Mouse (Mus musculus) adrenal gland (tissue): Measurements from ENCODE around the gene Unk.

Experiments
- intact Hi-C: fragments of 180-260 bp; cut with DNase I; formaldehyde crosslinking; loops from one replicate; pipeline ENCODE4 v1.15.1; 2025
- long read RNA-seq, 2 experiments: library from polyadenylated mRNA; unstranded; transcript quantifications; one replicate each; pipeline ENCODE4 v2.0.0; 2020; ENCODE audit warnings: borderline replicate concordance in 1 of 2; ENCODE audit not compliant: insufficient replicate concordance in 1 of 2

Gene Unk
- long read RNA-seq, experiment 1, partial matches to known transcripts: 1 of 4 reads
- long read RNA-seq, experiment 1, other reads (novel, unspliced or antisense): 1 of 4 reads
- long read RNA-seq, experiment 2, partial matches to known transcripts: 3 of 4 reads
- long read RNA-seq, experiment 2, other reads (novel, unspliced or antisense): 0 of 4 reads

- intact Hi-C loops: loop anchor here (5.0 to 10.0 kb wide), 2 partner anchors 47 to 105 kb away; partner anchors contain the start of genes Mrpl38, Trim65 and Unc13d
Observed at GRCm38 (mm10) chr11:116030088-116030897, at the start of gene Unk. TSS of gene Unk (plus strand) at chr11:116030322.

GRCm38 (mm10) chr11:115982472-115982871 is 47.6 kb upstream of the Unk start:
- intact Hi-C loops: no loop called here

- intact Hi-C loops: no loop called here
Observed at GRCm38 (mm10) chr11:115983291-115983690, 46.8 kb upstream of the Unk start.

GRCm38 (mm10) chr11:115989686-115990085 is 40.4 kb upstream of the Unk start:
- intact Hi-C loops: no loop called here

GRCm38 (mm10) chr11:115992098-115992497 is 38.0 kb upstream of the Unk start:
- intact Hi-C loops: no loop called here

- intact Hi-C loops: no loop called here
Observed at GRCm38 (mm10) chr11:115995256-115995655, 34.9 kb upstream of the Unk start.

- intact Hi-C loops: no loop called here
Observed at GRCm38 (mm10) chr11:115997047-115997446, 33.1 kb upstream of the Unk start.

- intact Hi-C loops: no loop called here
Observed at GRCm38 (mm10) chr11:115997662-115998061, 32.5 kb upstream of the Unk start.

GRCm38 (mm10) chr11:115999027-115999426 is 31.1 kb upstream of the Unk start:
- intact Hi-C loops: loop anchor here (1.0 kb wide), 1 partner anchor 59 kb away; no protein-coding TSS in a partner anchor

GRCm38 (mm10) chr11:115999538-116000143 is 30.5 kb upstream of the Unk start:
- intact Hi-C loops: loop anchor here (1.0 kb wide), 1 partner anchor 59 kb away; no protein-coding TSS in a partner anchor

- intact Hi-C loops: no loop called here
Observed at GRCm38 (mm10) chr11:116000607-116001006, 29.5 kb upstream of the Unk start.

- intact Hi-C loops: no loop called here
Observed at GRCm38 (mm10) chr11:116001725-116002124, 28.4 kb upstream of the Unk start.

GRCm38 (mm10) chr11:116002894-116003293 is 27.2 kb upstream of the Unk start:
- intact Hi-C loops: no loop called here

GRCm38 (mm10) chr11:116004186-116004823 is 25.8 kb upstream of the Unk start:
- intact Hi-C loops: no loop called here

- intact Hi-C loops: no loop called here
Observed at GRCm38 (mm10) chr11:116004840-116005700, 25.1 kb upstream of the Unk start.

GRCm38 (mm10) chr11:116005701-116006419 is 24.3 kb upstream of the Unk start:
- intact Hi-C loops: no loop called here

- intact Hi-C loops: no loop called here
Observed at GRCm38 (mm10) chr11:116007095-116007850, 22.8 kb upstream of the Unk start.

GRCm38 (mm10) chr11:116008411-116008810 is 21.7 kb upstream of the Unk start:
- intact Hi-C loops: no loop called here

GRCm38 (mm10) chr11:116008832-116009375 is 21.2 kb upstream of the Unk start:
- intact Hi-C loops: no loop called here
